Mouse (Mus musculus): ENCODE measurements around the gene Obscn. TPM values are rescaled to one million over a fixed set of nuclear protein-coding genes. Genes with fewer than 3 reads are reported as not detected.

Obscn gene
- polyA plus RNA-seq, 1 experiment: not detected

DNA sequence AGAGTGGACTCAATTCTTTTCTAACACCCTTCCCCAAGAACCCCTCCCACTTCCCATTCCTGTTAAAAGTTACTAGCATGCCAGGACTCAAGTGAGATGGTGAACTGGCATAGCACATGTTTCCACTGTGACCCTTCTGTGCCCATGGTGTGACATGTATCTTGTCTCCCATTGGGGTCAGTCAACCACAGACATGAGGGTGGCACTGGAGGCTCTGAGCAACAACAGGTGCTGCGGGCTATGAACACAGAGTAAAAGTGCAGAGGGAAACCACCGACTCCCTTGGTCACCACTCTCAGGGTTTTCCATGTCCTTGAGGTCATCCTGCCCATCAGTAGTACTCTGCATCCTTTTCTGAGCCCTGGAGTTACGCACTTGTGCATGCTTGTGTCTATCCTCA, 164.4 kb downstream of the Obscn start:
- no peak for TF ChIP-seq POLR2A (IDR thresholded peaks at IDR 0.05; ENCODE audit: low read depth, low read length)
- no peak for TF ChIP-seq CTCF (IDR thresholded peaks at IDR 0.05; ENCODE audit: borderline replicate concordance, insufficient read depth, low read length)
- Histone ChIP-seq H3K27ac (ENCODE audit: insufficient read depth, low read length) (no peak overlapping the region), H3K4me1 (ENCODE audit: control insufficient read depth, insufficient read depth, low read length) (no peaks in the 10 kb centered on the region), H3K4me3 (ENCODE audit: insufficient read depth, low read length) (no peak overlapping the region)

DNA sequence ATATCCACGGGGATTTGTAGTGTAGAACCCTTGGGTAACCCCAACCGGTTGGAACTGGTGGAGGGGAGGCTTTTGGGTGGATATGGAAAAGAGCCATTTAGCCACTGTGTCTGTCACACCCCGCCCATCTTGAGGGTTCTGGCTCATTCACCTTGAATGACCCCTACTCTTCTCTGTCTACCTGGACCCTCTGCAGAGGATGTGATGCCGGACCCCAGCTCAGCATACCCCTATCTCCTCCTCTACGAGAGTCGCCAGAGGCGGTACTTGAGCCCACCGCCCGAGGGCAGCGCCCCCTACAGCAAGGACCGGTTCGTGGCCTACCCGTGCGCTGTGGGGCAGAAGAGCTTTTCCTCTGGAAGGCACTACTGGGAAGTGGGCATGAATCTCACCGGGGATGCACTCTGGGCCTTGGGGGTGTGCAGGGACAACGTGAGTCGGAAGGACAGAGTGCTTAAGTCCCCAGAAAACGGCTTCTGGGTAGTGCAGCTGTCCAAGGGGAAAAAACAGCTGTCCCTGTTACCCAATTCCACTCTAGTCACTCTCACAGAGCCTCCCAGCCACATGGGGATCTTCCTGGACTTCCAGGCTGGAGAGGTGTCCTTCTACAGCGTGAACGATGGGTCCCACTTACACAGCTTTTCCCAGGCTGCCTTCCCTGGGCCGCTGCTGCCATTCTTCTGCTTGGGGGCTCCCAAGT, 165.2 kb downstream of the Obscn start:
- TF ChIP-seq POLR2A (IDR thresholded peaks at IDR 0.05; ENCODE audit: low read depth, low read length) (no peak), CTCF (IDR thresholded peaks at IDR 0.05; ENCODE audit: borderline replicate concordance, insufficient read depth, low read length) (no peak)
- Histone ChIP-seq H3K4me3 (ENCODE audit: insufficient read depth, low read length) (no peak overlapping the region), H3K4me1 (ENCODE audit: control insufficient read depth, insufficient read depth, low read length) (no peaks in the 10 kb centered on the region), H3K27ac (ENCODE audit: insufficient read depth, low read length) (no peak overlapping the region)

DNA sequence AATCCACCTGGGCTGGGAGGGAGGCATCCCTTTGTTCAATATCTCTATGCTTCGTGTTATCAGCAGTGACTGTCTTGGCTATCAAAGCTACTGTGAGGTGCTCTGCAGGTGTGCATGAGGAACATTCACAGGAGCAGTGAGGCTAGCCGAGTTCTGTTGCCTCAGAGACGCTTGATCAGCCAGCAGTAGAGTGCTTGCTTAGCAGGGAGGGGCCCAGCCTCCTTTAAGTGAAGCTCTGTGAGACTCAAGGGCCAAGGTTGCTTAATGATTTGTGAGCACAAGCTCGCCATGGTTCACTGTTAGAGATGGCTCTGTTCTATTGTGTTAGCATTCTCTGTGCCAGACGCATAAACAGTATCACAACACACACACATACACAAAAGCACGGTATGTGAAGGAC, 166.5 kb downstream of the Obscn start:
- Histone ChIP-seq H3K4me3 (ENCODE audit: insufficient read depth, low read length) (no peak overlapping the region), H3K27ac (ENCODE audit: insufficient read depth, low read length) (no peak overlapping the region), H3K4me1 (ENCODE audit: control insufficient read depth, insufficient read depth, low read length) (no peaks in the 10 kb centered on the region)
- TF ChIP-seq CTCF (IDR thresholded peaks at IDR 0.05; ENCODE audit: borderline replicate concordance, insufficient read depth, low read length) (no peak), POLR2A (IDR thresholded peaks at IDR 0.05; ENCODE audit: low read depth, low read length) (no peak)

- TF ChIP-seq CTCF (IDR thresholded peaks at IDR 0.05; ENCODE audit: borderline replicate concordance, insufficient read depth, low read length) (no peak), POLR2A (IDR thresholded peaks at IDR 0.05; ENCODE audit: low read depth, low read length) (no peak)
- Histone ChIP-seq H3K27ac (ENCODE audit: insufficient read depth, low read length) (no peak overlapping the region), H3K4me1 (ENCODE audit: control insufficient read depth, insufficient read depth, low read length) (no peaks in the 10 kb centered on the region), H3K4me3 (ENCODE audit: insufficient read depth, low read length) (no peak overlapping the region)
Observed at GRCm38 (mm10) chr11:58969027-58969426, 167.2 kb downstream of the Obscn start.

DNA sequence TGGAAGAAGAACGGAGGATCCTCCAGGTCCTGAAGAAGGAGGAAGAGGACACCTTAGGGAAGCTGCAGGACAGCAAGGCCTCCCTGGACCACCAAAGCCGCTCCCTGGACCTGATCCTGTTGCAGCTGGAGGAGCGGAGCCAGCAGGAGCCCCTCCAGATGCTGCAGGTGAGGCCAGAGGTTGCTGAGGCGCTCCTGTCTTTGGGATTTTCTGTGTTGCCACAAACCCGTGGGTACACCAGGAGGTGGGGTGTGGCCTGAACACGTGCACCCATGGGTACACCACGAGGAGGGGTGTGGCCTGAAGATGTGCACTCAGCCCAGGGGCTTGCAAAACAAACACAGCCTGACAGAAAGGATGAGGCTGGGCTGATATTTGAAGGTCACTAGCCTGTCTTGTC, 167.7 kb downstream of the Obscn start:
- Histone ChIP-seq H3K4me1 (ENCODE audit: control insufficient read depth, insufficient read depth, low read length) (no peaks in the 10 kb centered on the region), H3K4me3 (ENCODE audit: insufficient read depth, low read length) (no peak overlapping the region), H3K27ac (ENCODE audit: insufficient read depth, low read length) (no peak overlapping the region)
- TF ChIP-seq POLR2A (IDR thresholded peaks at IDR 0.05; ENCODE audit: low read depth, low read length) (no peak), CTCF (IDR thresholded peaks at IDR 0.05; ENCODE audit: borderline replicate concordance, insufficient read depth, low read length) (no peak)

DNA sequence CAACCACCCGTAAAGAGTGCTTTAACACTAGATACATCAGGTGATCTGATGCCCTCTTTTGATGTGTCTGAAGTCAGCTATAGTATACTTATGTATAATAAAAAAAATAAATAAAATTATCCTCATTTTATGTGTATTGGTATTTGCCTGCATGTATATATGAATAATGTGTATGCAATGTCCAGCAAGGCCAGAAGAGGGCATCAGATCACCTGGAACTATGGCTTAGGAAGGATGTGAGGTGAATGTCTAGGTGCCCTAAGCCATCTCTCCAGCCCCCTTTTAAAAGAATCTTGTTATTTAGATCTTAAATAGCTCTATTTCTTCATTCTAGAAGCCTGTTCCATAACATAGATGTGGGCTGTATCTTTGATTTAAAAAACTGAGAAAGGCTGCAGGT, 168.9 kb downstream of the Obscn start:
- TF ChIP-seq POLR2A (IDR thresholded peaks at IDR 0.05; ENCODE audit: low read depth, low read length): no peak
- no peak for TF ChIP-seq CTCF (IDR thresholded peaks at IDR 0.05; ENCODE audit: borderline replicate concordance, insufficient read depth, low read length)
- H3K4me1 ChIP-seq (ENCODE audit: control insufficient read depth, insufficient read depth, low read length): no peaks in the 10 kb centered on the region

GRCm38 (mm10) chr11:58965001-58965760, 171.0 kb downstream of the Obscn start:
- TF ChIP-seq POLR2A (IDR thresholded peaks at IDR 0.05; ENCODE audit: low read depth, low read length): no peak
- no peak for TF ChIP-seq CTCF (IDR thresholded peaks at IDR 0.05; ENCODE audit: borderline replicate concordance, insufficient read depth, low read length)
- Histone ChIP-seq H3K4me3 (ENCODE audit: insufficient read depth, low read length) (no peak overlapping the region), H3K27ac (ENCODE audit: insufficient read depth, low read length) (no peak overlapping the region), H3K4me1 (ENCODE audit: control insufficient read depth, insufficient read depth, low read length) (no peaks in the 10 kb centered on the region)

More for the DNA sequence above, 168.9 kb downstream of the Obscn start:
- Histone ChIP-seq H3K4me3 (ENCODE audit: insufficient read depth, low read length) (no peak overlapping the region), H3K27ac (ENCODE audit: insufficient read depth, low read length) (no peak overlapping the region)

- Histone ChIP-seq H3K4me1 (ENCODE audit: control insufficient read depth, insufficient read depth, low read length) (0 out of 2 replicates have a peak, but pooled peaks cover 3% of the 10 kb centered on the region), H3K4me3 (ENCODE audit: insufficient read depth, low read length) (no peak overlapping the region), H3K27ac (ENCODE audit: insufficient read depth, low read length) (no peak overlapping the region)
- no peak for TF ChIP-seq CTCF (IDR thresholded peaks at IDR 0.05; ENCODE audit: borderline replicate concordance, insufficient read depth, low read length)
- no peak for TF ChIP-seq POLR2A (IDR thresholded peaks at IDR 0.05; ENCODE audit: low read depth, low read length)
Observed at GRCm38 (mm10) chr11:58964216-58964615, 172.0 kb downstream of the Obscn start.

- no peak overlapping the region for H3K4me3 ChIP-seq (ENCODE audit: insufficient read depth, low read length)
- no peak overlapping the region for H3K27ac ChIP-seq (ENCODE audit: insufficient read depth, low read length)
- H3K4me1 ChIP-seq (ENCODE audit: control insufficient read depth, insufficient read depth, low read length): 0 out of 2 replicates have a peak, but pooled peaks cover 4% of the 10 kb centered on the region
- no peak for TF ChIP-seq POLR2A (IDR thresholded peaks at IDR 0.05; ENCODE audit: low read depth, low read length)
- TF ChIP-seq CTCF (IDR thresholded peaks at IDR 0.05; ENCODE audit: borderline replicate concordance, insufficient read depth, low read length): no peak
Observed at GRCm38 (mm10) chr11:58963543-58963942, 172.7 kb downstream of the Obscn start.

Data from embryonic fibroblast, embryonic 13.5 days (primary cell).